Mouse (Mus musculus): ENCODE results near the gene H60c.

- TF ChIP-seq CTCF (IDR thresholded peaks at IDR 0.05; ENCODE audit: control insufficient read depth, insufficient read depth, low read length) (no peak), POLR2A (IDR thresholded peaks at IDR 0.05; ENCODE audit: borderline replicate concordance, control insufficient read depth, low read depth, low read length) (no peak)
Observed at GRCm38 (mm10) chr10:3271036-3271435, 3.5 kb upstream of the H60c start.

Measured in bone marrow, adult 2 months (tissue).